Mouse (Mus musculus) left cerebral cortex, adult 8-10 months (tissue): ENCODE measurements around the gene Il1rap. TPM values are rescaled to one million over a fixed set of nuclear protein-coding genes. Genes with fewer than 3 reads are reported as not detected.
A peak's percentile ranks its signal among the peaks of the same experiment; 100 is the strongest.

Source experiments
- DNase-seq, 2 experiments: peaks; one replicate each; pipeline ENCODE4 v3.0.0; 2022; ENCODE audit warnings: low spot score in 2 of 2
- total RNA-seq, 4 experiments: library from RNA; stranded (reverse); gene quantifications; 2 replicates each; pipeline ENCODE4 v1.2.4; 2022

Gene Il1rap
- total RNA-seq: 10 to 100 TPM; 31.5 to 35.6 (median 34.4) TPM

DNA sequence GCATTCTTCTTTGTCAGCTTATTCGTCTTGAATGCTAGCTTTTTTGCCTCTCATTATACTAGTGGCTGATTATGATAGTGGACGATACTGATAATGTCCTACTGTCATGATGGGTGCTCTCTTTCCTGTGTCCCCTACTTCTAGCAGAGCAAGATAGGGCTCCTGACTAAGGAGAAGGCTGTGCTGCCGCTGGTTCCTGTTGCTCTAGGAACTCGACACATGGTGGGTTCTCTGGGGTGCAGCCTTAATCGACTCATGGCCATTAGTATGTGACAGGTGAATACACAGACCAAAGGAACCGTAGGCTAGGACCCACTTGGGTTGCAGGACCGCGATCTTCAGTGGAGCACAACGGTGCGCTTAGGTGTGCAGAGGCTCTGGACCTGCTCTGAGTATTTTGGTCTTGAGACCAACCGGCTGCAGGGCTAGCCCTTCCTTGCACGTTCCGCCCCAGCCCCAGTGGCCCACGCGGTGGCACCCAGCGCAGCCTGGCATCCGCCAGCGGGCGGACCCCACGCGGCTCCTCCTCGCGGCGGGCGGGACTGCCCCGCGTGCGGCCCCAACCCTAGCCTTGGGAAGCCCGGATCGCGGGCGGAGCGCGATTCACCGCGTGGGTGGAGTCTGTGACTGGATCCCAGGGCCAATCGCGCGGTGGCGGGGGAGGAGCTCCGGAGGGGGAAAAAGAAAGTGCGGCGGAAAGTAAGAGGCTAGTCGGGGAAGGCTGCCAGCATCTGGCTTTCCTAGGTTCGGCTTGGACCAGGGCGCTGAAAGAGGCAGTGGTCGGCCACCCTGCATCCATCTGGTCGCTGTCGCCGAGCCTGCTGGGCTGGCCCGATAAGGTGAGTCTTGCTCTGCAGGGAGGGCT lies at the start of gene Il1rap:
TSS of gene Il1rap (plus strand) at position 657 of the 865 bp plus-strand sequence.
- peak; percentile 88 to 95 for DNase-seq

DNA sequence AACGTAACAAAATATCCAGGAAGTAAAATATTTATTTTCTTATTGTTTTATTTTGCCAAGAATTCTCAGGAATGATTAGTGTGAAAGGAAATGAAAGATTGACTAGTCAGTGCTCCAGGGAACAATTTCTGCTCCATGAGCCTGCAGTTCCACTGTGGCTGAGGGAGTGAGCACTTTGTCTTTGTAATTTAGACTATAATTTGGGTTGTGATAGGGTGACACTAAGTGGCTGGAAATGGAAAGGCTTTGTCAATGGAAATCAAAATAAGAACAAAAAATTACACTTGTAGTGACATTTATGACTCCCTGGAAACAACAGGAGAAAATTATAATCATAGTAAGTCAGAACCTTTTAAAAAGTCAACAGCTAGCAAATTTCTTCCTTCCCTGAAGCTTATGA lies 49.2 kb upstream of the Il1rap start:
- no peak for DNase-seq

DNA sequence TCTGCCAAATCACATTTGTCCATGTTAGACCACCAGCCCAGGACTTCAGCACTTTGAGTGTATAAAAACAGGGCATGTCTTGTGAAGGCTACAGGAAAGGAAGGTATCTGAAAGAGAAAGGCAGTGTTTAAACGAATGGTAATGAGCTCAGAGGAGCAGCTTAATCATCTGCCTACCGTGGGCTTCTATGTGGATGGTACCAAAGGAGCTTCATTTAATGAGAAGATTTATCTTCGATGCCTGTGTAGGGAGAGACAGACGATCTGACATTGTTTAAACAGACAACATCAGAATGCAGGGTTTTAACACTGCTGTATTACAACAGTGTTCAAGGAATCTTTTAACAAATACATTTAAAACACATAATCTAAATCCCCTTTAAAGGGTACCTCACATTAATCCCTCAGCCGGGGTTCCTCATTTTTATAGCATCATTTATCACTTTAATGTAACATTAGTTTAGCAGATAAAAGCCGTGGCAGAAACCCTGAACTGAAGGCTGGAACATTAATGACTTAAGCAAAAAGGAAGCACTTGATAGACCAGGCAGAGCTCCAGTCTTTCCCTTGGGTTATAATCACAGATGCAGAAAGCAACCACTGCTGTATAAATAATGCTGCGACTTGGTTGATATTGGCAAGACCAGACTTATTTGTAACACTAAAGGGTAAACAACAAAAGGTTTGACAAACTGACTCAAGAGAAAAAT lies 35.2 kb upstream of the Il1rap start:
- no peak for DNase-seq

DNA sequence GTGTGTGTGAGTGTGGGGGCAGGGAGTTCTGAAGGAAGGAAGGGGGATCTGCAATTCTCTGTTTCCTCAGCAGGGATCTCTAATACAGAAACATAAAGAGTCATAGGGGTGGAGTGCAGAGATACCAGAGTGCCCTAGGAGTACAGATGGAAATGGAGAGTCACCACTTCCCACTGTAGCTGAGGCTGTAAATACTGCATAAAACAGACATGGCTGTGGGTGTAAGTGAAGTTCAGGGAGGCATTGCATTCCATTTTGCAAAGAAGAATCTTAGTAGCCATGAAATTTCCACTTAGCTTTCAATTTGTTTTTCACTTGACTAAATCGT lies 34.7 kb upstream of the Il1rap start:
- DNase-seq: no peak

DNA sequence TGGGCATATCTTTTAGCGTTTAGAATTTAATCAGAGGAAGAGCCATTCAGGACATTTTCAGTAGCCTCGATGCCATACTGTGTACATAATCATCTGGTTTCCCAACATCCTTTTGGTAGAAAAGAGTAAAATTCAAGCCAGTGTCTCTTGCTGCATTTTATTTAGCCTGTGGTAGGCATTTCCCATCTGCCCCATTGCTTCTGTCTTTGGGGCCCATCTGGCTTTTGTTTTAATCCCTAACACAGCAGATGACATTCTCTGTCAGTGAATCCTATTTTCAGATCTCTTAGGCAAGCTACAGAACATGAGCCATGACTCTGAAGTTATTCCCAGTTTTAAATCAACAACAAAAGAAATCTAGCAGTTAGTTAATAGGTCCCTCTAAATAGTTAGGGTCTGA lies 32.3 kb upstream of the Il1rap start:
- peak in 1 of 2 experiments; percentile 43 for DNase-seq

DNA sequence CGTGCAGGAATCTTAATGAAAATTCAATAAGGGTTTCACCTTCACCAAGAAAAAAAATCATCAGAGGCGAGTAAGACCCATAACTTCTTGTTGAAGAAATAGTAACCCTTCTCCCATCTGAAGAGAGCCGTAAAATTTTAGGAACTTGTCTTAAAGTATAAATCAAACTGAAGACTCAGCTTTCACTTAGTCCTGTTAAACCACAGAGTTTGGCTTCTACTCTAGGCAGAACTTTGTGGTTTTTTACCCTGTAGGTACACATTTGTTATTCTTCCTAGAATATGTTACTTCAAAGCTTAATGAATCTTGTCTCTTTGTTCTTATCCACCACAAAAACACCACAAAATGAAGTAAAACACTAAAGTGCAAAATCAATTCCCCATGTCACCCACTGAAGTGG lies 29.3 kb upstream of the Il1rap start:
- no peak for DNase-seq

DNA sequence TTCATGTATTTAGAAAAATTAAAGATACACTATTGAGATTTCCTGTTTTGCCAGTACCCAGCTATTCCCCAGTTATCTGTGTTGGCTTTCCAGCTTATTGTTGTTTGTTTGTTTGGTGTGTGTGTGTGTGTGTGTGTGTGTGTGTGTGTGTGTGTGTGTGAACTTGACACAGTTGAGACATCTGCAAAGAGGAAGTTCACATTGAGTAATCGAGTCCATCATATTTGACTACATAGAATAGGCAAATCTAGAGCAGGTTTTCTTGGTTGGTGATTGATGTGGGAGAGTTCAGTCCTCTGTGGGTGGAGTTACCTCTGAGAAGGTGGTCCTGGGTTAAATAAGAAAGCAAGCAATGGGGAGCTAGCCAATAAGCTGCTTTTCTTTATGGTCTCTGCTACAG lies 22.7 kb upstream of the Il1rap start:
- DNase-seq: no peak

DNA sequence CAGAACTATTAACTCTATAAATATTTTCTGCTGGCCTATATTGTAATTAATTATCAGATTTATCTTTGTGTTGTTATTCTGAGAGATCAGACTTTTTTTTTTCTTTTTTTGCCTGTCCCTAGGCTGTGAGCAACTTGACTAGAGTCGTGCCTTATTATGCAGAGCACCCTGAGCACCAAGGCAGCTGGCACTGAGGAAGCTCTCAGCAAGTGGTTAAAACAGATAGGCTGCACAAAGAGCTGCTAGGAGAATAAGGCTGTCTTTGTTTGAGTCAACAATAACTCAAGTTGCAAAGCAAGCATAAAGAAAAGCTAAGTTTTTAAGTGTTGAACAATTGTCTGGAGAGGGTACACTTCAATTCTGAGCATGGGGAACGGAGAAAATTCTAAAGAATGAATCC lies 19.8 kb upstream of the Il1rap start:
- no peak for DNase-seq

DNA sequence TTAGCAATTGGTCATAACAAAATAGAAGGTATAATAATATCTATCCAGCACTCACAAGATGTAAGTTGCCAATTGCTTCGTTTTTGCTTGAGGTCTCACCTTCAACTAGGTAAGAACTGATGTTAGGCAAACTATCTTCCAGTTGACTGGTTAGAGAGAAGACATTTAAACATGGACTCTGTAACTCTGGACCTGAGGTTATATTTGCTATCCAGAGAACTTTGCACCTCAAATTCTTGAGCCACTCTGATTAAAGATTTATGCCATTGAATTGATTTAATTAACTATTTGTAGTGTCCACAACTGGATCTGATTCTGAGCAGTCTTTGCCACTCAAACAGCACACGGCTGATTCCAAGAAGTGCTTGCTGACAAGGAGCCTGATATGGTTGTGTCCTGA lies 18.7 kb upstream of the Il1rap start:
- no peak for DNase-seq

DNA sequence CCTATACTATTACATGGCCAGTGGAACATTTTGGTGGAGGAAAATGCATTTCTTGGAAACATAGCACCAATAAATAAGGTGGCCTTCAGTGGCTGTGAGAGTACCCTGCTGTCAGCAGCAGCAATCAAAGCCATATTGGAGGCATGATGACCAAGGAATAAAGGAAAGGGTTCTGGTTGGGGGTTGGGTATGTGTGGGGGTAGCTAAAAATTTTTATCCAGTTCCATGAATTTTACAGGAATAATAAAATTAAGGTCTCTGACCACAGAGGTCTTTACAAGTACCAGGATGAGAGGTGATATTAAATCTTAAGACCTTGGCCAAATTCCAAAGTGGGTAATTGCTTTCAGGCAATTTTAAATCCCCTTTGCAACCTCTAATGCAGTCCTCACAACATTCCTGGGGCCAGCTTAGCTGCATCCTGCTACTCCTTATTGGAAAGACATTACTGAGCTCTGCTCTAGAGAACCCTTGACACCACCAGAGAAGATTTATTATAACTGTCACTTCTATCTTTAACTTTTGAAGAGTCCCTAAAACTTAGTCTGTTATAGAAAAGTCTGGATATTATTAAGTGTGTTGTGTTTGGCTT lies 12.0 kb upstream of the Il1rap start:
- no peak for DNase-seq

DNA sequence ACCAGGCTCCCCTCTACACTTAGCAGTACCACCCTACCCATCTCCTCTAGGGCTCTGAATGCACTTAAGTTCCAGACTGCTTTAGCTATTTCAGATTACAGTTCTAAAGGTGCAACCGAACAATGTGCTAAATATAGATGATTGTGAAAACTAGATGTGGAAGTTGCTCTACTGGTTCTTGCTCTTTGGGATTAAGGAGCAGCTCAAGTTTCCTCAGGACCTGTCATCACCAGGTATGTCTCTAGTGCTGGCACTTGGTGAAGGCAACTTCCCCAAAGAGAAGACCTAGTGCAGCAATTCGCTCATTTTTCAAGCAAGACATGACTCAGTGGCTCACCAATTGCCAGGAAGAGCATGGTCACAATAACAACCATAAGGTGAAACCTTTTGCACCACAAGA lies 9.7 kb upstream of the Il1rap start:
- DNase-seq: no peak

DNA sequence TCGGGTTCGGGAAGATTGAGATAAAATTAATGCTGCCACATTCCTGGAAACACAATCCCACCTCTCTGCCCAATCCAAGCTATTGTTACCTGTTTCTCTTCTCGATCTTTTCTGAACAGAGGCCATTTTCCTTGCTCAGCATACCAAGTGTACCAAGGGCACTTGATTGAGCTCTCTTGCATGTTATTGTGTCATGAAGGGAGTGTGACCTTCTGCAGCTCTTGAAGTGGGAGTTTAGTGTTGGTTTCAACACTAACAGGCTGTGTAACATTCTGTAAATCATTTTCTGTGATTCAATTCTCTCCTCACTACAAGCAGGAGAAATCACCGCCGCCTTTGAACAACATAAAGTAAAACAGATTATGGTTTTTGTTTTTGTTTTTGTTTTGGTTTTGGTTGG lies 7.3 kb upstream of the Il1rap start:
- no peak for DNase-seq

DNA sequence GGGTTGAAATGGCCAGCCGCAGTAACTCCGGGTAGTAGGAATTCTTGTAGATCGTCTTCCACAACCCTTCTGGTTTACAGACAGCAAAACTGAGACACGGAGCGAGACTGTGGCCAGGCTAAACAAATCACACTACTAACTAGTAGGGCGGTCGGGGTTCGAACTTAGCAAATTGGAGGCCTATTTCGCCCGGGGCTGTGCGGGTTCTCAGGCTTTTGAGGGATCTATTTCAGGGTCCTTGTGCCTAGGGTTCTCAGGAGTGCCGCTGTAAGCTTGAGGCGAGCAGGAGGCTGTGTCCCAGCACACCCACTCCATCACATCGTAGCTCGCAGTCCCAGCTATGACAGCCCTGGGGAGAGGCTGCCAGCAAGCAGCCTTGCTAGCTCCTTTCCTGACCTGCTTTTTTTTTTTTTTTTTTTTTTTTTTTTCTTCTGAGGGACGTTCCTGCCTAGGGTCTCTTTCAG lies 441 bp downstream of the Il1rap start:
- peak in 1 of 2 experiments; percentile 53 for DNase-seq

DNA sequence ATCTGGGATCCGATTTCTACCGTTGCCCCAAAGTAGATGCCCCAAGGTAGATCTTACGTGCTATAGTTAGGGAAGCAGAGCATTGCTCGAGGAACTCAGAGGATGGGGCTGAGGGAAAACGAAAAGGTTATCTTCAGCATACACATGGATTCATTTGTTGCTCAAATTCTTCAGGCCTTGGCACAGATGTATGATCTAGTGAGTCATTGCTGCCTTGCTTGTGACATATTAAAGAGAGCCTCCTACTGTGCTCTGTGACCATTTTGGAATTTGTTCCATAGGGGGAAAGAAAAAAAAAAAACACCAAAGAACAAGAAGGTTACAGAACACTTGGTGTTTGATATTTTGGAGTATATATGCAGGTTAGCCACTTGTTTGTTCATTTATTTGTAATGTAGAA lies 4.3 kb downstream of the Il1rap start:
- no peak for DNase-seq

DNA sequence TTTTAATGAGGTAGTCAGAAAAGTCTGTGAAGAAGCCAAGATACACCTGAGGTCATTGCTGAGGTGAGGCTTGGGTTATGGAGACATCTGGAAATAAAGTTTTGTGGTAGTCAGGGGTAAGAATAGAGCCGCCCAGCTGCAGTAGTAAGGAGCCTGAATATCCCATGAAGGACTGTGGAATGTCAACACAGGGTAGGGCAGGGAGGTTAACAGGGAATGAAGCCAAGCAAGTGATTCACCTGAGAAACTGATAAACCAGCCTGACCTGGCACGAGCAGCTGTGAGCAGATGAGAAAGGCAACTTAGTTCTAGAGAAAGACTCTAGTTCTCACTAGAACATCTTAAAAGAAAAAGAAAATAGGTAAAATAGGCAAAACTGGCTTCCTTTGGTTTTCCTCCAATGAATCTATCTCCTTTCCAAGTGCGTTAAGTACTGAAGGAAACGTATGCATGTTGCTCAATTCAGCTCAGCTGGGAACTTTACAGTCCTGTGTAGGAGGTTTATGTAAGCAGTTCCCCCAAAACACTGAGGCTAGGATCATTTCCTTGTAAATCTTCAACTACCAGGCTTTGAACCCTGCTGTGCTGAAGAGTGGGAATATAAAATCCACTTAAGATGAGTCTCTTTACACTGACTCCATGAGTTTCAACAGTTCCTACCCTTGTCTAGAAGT lies 9.5 kb downstream of the Il1rap start:
- no peak for DNase-seq

DNA sequence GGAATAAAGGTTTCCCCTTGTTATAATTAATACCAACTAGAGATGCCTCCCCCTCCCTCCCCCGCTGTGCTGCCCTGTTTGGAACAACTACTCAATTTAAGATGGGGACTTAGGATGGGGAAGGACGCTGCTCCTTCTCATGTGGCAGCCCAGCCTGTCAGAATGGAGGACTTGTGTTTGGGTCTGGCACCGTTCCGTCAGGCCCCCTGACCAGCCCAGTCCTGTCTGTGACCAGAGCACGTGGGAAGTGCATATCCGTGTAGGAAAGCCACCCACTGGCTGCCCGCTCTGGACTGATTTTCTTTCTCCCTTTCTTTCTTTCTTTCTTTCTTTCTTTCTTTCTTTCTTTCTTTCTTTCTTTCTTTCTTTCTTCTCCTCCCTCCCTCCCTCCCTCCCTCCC lies 14.9 kb downstream of the Il1rap start:
- no peak for DNase-seq

DNA sequence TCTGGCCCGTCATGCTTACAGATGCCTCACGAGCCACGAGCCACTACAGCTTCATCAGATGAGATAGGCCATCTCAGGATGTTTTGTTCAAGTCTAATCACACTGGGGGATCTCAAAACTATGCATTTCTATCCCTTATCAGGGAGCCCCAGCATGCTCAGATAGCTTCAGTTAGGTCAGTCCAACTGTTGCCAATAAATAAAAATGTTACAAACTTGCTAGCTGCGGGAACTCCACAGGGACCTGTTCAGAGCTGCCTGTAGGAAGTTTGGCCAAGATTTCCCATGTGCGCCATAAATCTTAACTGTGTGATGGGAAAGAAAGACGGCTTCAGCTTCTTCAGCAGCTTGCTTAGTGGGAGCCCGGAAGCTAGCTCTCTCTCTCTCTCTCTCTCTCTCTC lies 15.8 kb downstream of the Il1rap start:
- no peak for DNase-seq

DNA sequence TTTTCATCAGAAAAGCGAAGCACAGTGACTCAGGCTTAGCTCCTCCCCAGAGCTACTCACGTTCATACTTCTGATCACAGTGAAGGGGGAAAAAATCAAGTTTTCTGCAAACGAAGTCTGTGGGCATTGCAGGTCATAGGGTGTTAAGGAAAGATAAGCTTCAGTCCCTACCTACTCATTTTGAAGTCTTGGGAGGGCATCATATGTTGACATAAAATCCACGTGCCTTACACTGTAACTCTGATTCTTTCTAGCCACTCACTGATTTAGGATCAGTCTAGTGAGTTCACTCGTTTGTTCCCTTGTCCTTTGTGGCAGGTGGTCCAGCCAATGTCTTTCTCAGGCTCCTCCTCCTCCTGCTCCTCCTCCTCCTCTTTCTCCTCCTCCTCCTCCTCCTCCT lies 17.1 kb downstream of the Il1rap start:
- DNase-seq: no peak

DNA sequence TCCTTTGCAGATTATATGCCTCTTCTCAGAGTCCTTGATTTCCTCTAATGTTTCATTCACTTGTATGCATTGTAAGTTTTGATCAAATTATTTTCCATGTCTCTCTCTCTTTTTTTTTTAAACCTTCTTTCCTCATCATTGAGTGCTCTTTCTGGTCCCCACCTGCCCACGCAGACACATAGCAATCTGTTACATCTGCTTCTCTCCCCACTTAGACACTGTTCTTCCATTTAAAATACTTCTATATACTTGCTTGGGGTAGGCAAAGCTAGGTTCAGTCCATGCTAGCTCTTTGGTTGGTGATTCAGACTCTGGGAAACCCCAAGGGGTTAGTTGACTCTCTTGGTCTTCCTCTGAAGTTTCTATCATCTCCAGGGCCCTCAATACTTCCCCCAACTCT lies 20.0 kb downstream of the Il1rap start:
- DNase-seq: peak in 1 of 2 experiments; percentile 51

DNA sequence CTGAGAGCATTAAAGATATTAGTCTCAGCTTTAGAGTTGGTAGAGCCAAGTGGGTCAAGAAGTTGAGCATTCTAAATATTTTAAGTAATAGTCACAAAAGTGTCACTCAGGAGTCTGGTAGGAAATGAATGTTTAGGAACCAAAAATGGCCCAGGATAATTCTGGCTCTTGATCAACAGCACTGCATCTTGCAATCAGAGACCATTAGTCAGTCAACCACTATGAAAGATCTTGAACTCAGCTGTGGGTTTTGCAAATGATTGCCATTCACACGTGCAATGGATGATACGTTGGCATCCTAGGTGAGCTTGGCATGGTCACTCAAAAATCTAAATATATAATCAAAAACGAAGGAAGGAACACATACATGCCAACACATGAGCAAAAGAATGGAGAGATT lies 23.1 kb downstream of the Il1rap start:
- no peak for DNase-seq

DNA sequence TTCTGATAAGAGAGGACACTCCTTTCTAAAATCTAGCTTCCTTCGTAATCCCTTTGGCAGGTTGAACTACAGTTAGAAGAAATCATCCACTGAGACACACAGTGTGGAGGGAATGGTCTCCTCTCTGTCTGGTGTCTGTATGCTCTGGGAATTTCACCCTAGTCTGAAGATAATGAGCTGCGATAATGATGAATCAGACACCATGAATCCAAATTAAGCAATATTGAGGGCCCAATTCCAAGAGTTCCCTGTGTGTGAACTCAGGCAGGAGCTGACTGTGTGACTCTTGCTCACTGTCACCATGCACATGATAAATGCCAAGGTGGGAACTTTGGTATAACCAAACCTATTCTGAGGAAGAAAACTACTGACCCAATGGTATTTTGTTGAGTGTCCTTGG lies 26.5 kb downstream of the Il1rap start:
- no peak for DNase-seq

DNA sequence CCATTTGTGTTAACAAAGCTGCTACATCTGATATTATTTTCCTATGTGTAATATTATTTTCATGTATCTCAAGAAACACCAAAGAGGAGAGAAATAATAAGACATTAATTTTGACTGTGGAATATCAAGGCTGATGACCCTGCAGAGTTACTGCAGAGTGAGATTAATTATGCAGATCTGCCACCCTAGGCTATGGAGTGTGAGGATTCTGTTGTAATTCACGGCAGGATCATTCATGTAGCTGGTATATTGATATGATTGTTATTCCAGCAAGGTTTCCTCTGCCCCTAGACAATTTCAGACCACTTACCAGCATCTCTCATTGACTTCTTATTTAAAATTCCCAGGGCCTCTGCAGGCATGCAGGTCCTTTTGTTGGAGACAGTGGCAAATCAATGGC lies 29.0 kb downstream of the Il1rap start:
- no peak for DNase-seq
